Mouse (Mus musculus) heart, embryonic 15.5 days (tissue): ENCODE measurements around the gene Gm19426. TPM values are rescaled to one million over a fixed set of nuclear protein-coding genes. Genes with fewer than 3 reads are reported as not detected.

Source experiments
- ATAC-seq: fragments of 200-750 bp; cut with Nextera tagmentation; replicated peaks from 2 replicates; pipeline ENCODE4 v1.8.0; 2017; ENCODE audit warnings: low read depth, moderate TSS enrichment; ENCODE audit not compliant: insufficient number of reproducible peaks, insufficient read depth, low FRiP score
- H3K27ac ChIP-seq: fragments of 300-500 bp; sonication (generic); 2 replicates; pipeline ENCODE4 v1.5.1; 2015; ENCODE audit warnings: mild to moderate bottlenecking, inconsistent platforms
- H3K27me3 ChIP-seq: fragments of 300-500 bp; sonication (generic); 2 replicates; pipeline ENCODE4 v1.6.1; 2015; ENCODE audit warnings: inconsistent platforms
- H3K36me3 ChIP-seq: fragments of 300-500 bp; sonication (generic); 2 replicates; pipeline ENCODE4 v1.6.1; 2015; ENCODE audit warnings: mild to moderate bottlenecking, inconsistent platforms
- H3K4me1 ChIP-seq: fragments of 300-500 bp; sonication (generic); replicated peaks from 2 replicates; pipeline ENCODE4 v1.6.1; 2015; ENCODE audit warnings: inconsistent platforms
- H3K4me2 ChIP-seq: fragments of 300-500 bp; sonication (generic); 2 replicates; pipeline ENCODE4 v1.6.1; 2015; ENCODE audit warnings: inconsistent platforms, mild to moderate bottlenecking, moderate library complexity
- H3K4me3 ChIP-seq: fragments of 300-500 bp; sonication (generic); 2 replicates; pipeline ENCODE4 v1.5.1; 2015; ENCODE audit warnings: mild to moderate bottlenecking, inconsistent platforms
- H3K9ac ChIP-seq: fragments of 300-500 bp; sonication (generic); 2 replicates; pipeline ENCODE4 v1.6.1; 2015; ENCODE audit warnings: mild to moderate bottlenecking, inconsistent platforms
- H3K9me3 ChIP-seq: fragments of 300-500 bp; sonication (generic); replicated peaks from 2 replicates; pipeline ENCODE4 v1.6.1; 2016; ENCODE audit warnings: inconsistent platforms
- WGBS: fragments of 180-500 bp; shearing (Covaris S2); methylation state at CpG from one replicate; pipeline ENCODE4 v1.1.7; 2015; ENCODE audit warnings: mixed read lengths; 5-methylcytosine and 5-hydroxymethylcytosine counted together
- polyA plus RNA-seq: library from polyadenylated mRNA; unstranded; fragments of >200 nt; fragmentation: Nextera tagmentation; extraction: Ambion mirVana; gene quantifications from 2 replicates; pipeline ENCODE4 v1.2.1, GENCODE M21; 2015

Gene Gm19426
- polyA plus RNA-seq, 1 experiment from 2014 or later: 5.3 TPM

- Histone ChIP-seq H3K9ac (no peak overlapping the region), H3K9me3 (no peaks in the 10 kb centered on the region), H3K27me3 (no peaks in the 10 kb centered on the region), H3K4me2 (no peak overlapping the region), H3K36me3 (peaks cover 8% of the 10 kb centered on the region; the same call in 1 of the 2 replicates), H3K27ac (no peak overlapping the region), H3K4me1 (peaks cover 20% of the 10 kb centered on the region), H3K4me3 (no peak overlapping the region)
- WGBS: 86% methylated on average over 4 of the region's 4 CpGs
- ATAC-seq: no peak
Observed at GRCm38 (mm10) chr2:84717357-84717756, 26.1 kb downstream of the Gm19426 start.

GRCm38 (mm10) chr2:84716423-84717355, 26.8 kb downstream of the Gm19426 start:
- peak overlapping the region; percentile 98 for H3K4me3 ChIP-seq
- peaks cover 20% of the 10 kb centered on the region for H3K4me1 ChIP-seq
- H3K4me2 ChIP-seq: peak overlapping the region; percentile 79
- H3K36me3 ChIP-seq: peaks cover 2% of the 10 kb centered on the region; the same call in 1 of the 2 replicates
- peak overlapping the region; percentile 71; the same call in 1 of the 2 replicates for H3K9ac ChIP-seq
- no peaks in the 10 kb centered on the region for H3K9me3 ChIP-seq
- H3K27me3 ChIP-seq: no peaks in the 10 kb centered on the region
- 26% methylated on average over 9 of the region's 9 CpGs for WGBS
- H3K27ac ChIP-seq: peak overlapping the region; percentile 98
- no peak for ATAC-seq

GRCm38 (mm10) chr2:84715562-84716361, 27.7 kb downstream of the Gm19426 start:
- Histone ChIP-seq H3K4me2 (peak overlapping the region; percentile 79), H3K9ac (peak overlapping the region; percentile 71), H3K9me3 (no peaks in the 10 kb centered on the region), H3K4me3 (peak overlapping the region; percentile 98), H3K27ac (peak overlapping the region; percentile 98), H3K4me1 (peaks cover 20% of the 10 kb centered on the region), H3K36me3 (peaks cover 5% of the 10 kb centered on the region; the same call in 1 of the 2 replicates), H3K27me3 (no peaks in the 10 kb centered on the region)
- peak; percentile 91 for ATAC-seq
- WGBS: under 1% methylated on average over 33 of the region's 33 CpGs

GRCm38 (mm10) chr2:84714811-84715561, 28.5 kb downstream of the Gm19426 start, which contains the start of gene Zdhhc5:
Gene Zdhhc5 (minus strand): TSS chr2:84715180.
- Histone ChIP-seq H3K9ac (peak within 1 kb of the TSS; percentile 99), H3K36me3 (peaks cover 13% of the 10 kb centered on the region; the same call in 1 of the 2 replicates), H3K9me3 (no peaks in the 10 kb centered on the region), H3K4me2 (peak within 1 kb of the TSS; percentile 79), H3K4me1 (peaks cover 20% of the 10 kb centered on the region), H3K27ac (peak within 1 kb of the TSS; percentile 98), H3K4me3 (peak within 1 kb of the TSS; percentile 98), H3K27me3 (no peaks in the 10 kb centered on the region)
- peak; percentile 92 for ATAC-seq
- WGBS: under 1% methylated on average over 89 of the region's 107 CpGs

DNA sequence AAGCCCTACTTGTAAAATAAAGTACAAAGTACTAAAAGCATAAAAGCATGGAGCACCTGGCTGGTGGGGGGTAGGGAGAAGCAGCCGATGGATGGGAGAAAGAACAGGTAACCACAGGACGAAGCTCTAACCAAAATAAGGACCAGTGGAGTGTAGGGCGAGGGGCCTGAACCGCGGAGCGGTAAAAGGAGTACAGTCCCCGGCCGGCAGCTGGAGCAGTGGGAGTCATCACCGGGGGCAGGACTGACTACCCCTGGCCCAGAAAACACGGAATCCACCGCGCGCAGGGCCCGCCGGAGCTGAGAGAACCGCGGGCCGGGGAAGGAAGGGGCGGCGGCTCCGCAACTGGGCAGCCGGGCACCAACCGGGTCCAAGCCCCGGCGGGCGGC, 29.0 kb downstream of the Gm19426 start:
- Histone ChIP-seq H3K27me3 (no peaks in the 10 kb centered on the region), H3K9me3 (no peaks in the 10 kb centered on the region), H3K27ac (peak overlapping the region; percentile 98), H3K9ac (peak overlapping the region; percentile 99), H3K4me3 (peak overlapping the region; percentile 98), H3K4me2 (peak overlapping the region; percentile 79), H3K4me1 (peaks cover 20% of the 10 kb centered on the region), H3K36me3 (peaks cover 17% of the 10 kb centered on the region; the same call in 1 of the 2 replicates)
- peak; percentile 8 for ATAC-seq
- WGBS: 1% methylated on average over 19 of the region's 26 CpGs

DNA sequence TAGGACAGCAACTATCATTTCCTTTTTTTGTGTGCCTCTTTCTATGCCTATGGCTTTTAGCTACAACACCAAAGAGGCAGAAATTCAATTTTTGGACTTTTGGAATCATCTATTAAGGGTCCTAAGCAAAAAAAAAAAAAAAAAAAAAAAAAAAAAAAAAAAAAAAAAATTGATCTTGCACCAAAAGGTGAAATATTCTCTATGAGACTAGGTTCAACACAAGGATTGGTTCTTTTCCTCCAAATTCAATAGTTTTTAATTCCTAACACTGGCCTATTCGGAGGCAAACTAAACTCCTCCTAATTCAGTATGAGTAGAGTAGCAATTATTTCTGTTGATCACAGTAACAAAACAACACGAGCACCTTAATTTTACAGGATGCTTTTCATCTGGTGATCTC, 31.6 kb downstream of the Gm19426 start:
- H3K4me1 ChIP-seq: peaks cover 17% of the 10 kb centered on the region

DNA sequence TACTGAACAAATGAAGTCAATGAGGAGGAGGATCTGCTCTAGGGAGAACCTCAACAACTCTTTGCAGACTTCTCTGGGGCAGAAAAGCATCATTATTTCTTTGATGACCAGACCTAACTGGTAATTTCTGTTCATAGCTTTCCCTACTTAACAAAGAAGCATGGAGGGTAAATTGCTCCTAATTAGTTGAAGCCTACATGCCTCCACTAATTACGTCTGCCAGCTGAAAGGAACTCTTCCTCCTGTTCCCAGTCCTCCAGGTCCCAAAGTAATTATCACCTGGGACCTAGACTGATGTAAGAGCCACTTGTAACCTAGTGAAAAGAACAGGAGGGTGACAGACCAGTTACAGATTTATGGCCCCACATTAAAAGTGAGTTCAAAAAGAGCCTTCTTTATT, 35.9 kb downstream of the Gm19426 start:
- Histone ChIP-seq H3K36me3 (peaks cover 34% of the 10 kb centered on the region), H3K27me3 (no peaks in the 10 kb centered on the region), H3K4me3 (no peak overlapping the region), H3K9ac (no peak overlapping the region), H3K4me1 (peaks cover 2% of the 10 kb centered on the region; the same call in 1 of the 2 replicates), H3K9me3 (no peaks in the 10 kb centered on the region), H3K4me2 (no peak overlapping the region), H3K27ac (no peak overlapping the region)
- WGBS: 79% methylated on average over 1 of the region's 1 CpGs
- ATAC-seq: no peak

More for the DNA sequence above, 31.6 kb downstream of the Gm19426 start:
- Histone ChIP-seq H3K4me2 (no peak overlapping the region), H3K9ac (no peak overlapping the region), H3K27ac (no peak overlapping the region), H3K27me3 (no peaks in the 10 kb centered on the region), H3K9me3 (no peaks in the 10 kb centered on the region), H3K4me3 (no peak overlapping the region), H3K36me3 (peaks cover 24% of the 10 kb centered on the region; the same call in 1 of the 2 replicates)
- ATAC-seq: no peak
- WGBS: 90% methylated on average over 2 of the region's 2 CpGs

DNA sequence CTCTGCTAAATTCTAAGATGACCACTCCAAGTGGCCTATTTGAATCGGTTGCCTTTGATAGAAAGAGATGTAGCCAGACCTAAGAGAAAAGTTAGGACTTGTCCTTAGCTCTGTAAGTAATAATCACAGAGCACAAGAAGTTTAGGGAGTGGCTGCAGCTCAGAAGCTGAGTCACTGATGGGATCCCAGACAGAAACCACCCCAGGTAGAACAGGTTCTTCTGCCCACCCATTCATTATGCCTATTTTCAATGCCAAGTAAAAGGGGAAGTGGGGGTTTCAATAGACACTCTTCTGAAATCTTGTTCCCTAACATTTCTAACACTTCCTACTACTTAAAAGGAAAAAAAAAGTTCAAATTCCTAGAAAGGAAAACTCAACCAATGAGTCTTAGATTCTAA, 38.2 kb downstream of the Gm19426 start:
- H3K4me2 ChIP-seq: no peak overlapping the region
- no peak overlapping the region for H3K27ac ChIP-seq
- no peaks in the 10 kb centered on the region for H3K9me3 ChIP-seq
- H3K4me1 ChIP-seq: 0 out of 2 replicates have a peak, but pooled peaks cover 2% of the 10 kb centered on the region
- ATAC-seq: no peak
- peaks cover 33% of the 10 kb centered on the region for H3K36me3 ChIP-seq
- no peak overlapping the region for H3K4me3 ChIP-seq
- no peak overlapping the region for H3K9ac ChIP-seq
- 94% methylated on average over 1 of the region's 1 CpGs for WGBS
- H3K27me3 ChIP-seq: no peaks in the 10 kb centered on the region

DNA sequence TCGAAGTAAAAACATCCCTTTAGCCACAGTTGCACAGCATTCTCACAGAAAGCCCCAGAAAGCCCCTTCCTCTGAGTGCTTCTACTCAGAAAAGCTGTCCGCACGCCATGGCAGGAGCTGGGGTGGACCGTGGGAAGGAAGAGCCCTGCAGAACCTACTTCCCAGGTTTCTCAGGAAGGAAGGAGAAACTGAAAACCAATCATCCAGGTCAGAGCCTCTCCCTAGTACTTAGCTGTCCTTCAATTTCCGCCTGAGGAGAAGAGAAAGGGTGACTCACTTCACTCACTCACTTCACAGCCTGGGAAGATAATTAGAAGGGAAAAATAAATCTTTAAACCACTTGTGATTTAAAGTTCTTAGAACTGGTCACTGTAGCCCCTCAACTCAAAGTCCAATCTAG, 39.1 kb downstream of the Gm19426 start:
- Histone ChIP-seq H3K9me3 (no peaks in the 10 kb centered on the region), H3K9ac (no peak overlapping the region), H3K27me3 (no peaks in the 10 kb centered on the region), H3K4me1 (0 out of 2 replicates have a peak, but pooled peaks cover 2% of the 10 kb centered on the region), H3K27ac (0 out of 2 replicates have a peak overlapping the region, but pooled peaks have one; percentile 20), H3K4me2 (no peak overlapping the region), H3K4me3 (no peak overlapping the region), H3K36me3 (peaks cover 25% of the 10 kb centered on the region)
- no peak for ATAC-seq
- 64% methylated on average over 5 of the region's 5 CpGs for WGBS

DNA sequence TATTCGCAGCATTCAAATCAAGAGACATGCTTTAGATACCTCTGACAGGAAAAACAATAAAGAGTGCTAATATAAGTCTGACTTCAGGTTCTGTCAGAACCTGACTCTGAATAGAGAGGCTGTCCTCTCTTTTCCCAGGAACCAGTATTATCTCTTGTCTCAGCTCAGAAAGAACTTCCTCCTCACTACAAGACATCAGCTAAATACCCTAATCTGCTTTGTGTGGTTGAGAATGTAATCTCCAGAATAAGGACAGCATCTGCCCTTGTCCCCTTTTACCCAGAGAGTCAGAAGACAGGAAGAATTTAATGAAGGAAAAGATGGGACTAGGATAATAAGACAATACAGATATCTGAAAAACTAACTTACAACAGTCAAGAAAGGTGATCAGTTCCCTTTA, 40.0 kb downstream of the Gm19426 start:
- no peak for ATAC-seq
- H3K9me3 ChIP-seq: no peaks in the 10 kb centered on the region
- H3K4me1 ChIP-seq: 0 out of 2 replicates have a peak, but pooled peaks cover 2% of the 10 kb centered on the region
- no peak overlapping the region for H3K9ac ChIP-seq
- 85% methylated on average over 1 of the region's 1 CpGs for whole genome bisulfite sequencing
- no peak overlapping the region for H3K4me2 ChIP-seq
- no peaks in the 10 kb centered on the region for H3K27me3 ChIP-seq
- H3K36me3 ChIP-seq: peaks cover 25% of the 10 kb centered on the region
- H3K4me3 ChIP-seq: no peak overlapping the region
- no peak overlapping the region for H3K27ac ChIP-seq
